Mouse (Mus musculus) MN1 (cell line): ENCODE measurements at regions not wholly inside any gene's neighbourhood (a gene's known extent, or its start where the extent isn't known, plus 50 kb on each side); places are given as distances from the start of the nearest gene placed in this dataset.

Source experiments
- DNase-seq: peaks from one replicate; pipeline ENCODE4 v3.0.0-alpha.2; 2016; ENCODE audit warnings: low spot score

- no peak for DNase-seq
Measured at GRCm38 (mm10) chr13:97705926-97706325, 54.5 kb downstream of the Gm10260 start.

GRCm38 (mm10) chr13:97704541-97704940 lies 55.9 kb downstream of the Gm10260 start:
- DNase-seq: no peak

GRCm38 (mm10) chr13:97698967-97699366 lies 61.5 kb downstream of the Gm10260 start:
- no peak for DNase-seq

- no peak for DNase-seq
Measured at GRCm38 (mm10) chr13:97698317-97698716, 62.1 kb downstream of the Gm10260 start.

- no peak for DNase-seq
Measured at GRCm38 (mm10) chr13:97697262-97697661, 63.2 kb downstream of the Gm10260 start.

GRCm38 (mm10) chr13:97695022-97695421 lies 65.4 kb downstream of the Gm10260 start:
- no peak for DNase-seq

- DNase-seq: no peak
Measured at GRCm38 (mm10) chr13:97694356-97694990, 66.0 kb downstream of the Gm10260 start.

- no peak for DNase-seq
Measured at GRCm38 (mm10) chr13:97688310-97688886, 72.0 kb downstream of the Gm10260 start.

- no peak for DNase-seq
Measured at GRCm38 (mm10) chr13:97683836-97684235, 76.6 kb downstream of the Gm10260 start.

GRCm38 (mm10) chr13:97681228-97681987 lies 79.0 kb downstream of the Gm10260 start:
- DNase-seq: no peak

- DNase-seq: no peak
Measured at GRCm38 (mm10) chr13:97680283-97680896, 80.0 kb downstream of the Gm10260 start.

- DNase-seq: no peak
Measured at GRCm38 (mm10) chr13:97678991-97679390, 81.4 kb downstream of the Gm10260 start.

- DNase-seq: peak; percentile 30
Measured at GRCm38 (mm10) chr13:97676536-97677048, 83.8 kb downstream of the Gm10260 start.

GRCm38 (mm10) chr13:97673107-97673506 lies 87.3 kb downstream of the Gm10260 start:
- no peak for DNase-seq

- DNase-seq: no peak
Measured at GRCm38 (mm10) chr13:97672038-97672675, 88.3 kb downstream of the Gm10260 start.

GRCm38 (mm10) chr13:97669366-97669765 lies 91.1 kb downstream of the Gm10260 start:
- DNase-seq: no peak

- no peak for DNase-seq
Measured at GRCm38 (mm10) chr13:97668910-97669309, 91.5 kb downstream of the Gm10260 start.

GRCm38 (mm10) chr13:97667313-97667712 lies 93.1 kb downstream of the Gm10260 start:
- DNase-seq: no peak

- no peak for DNase-seq
Measured at GRCm38 (mm10) chr13:97666761-97667160, 93.7 kb downstream of the Gm10260 start.

GRCm38 (mm10) chr13:97665226-97665625 lies 95.2 kb downstream of the Gm10260 start:
- no peak for DNase-seq

- DNase-seq: peak; percentile 26
Measured at GRCm38 (mm10) chr13:97662741-97663140, 97.7 kb downstream of the Gm10260 start.

GRCm38 (mm10) chr13:97656618-97657017 lies 103.8 kb downstream of the Gm10260 start:
- no peak for DNase-seq
